Mouse (Mus musculus) forebrain, embryonic 11.5 days (tissue): ENCODE data around the gene Sema6d. TPM values are rescaled to one million over a fixed set of nuclear protein-coding genes. Genes with fewer than 3 reads are reported as not detected.
A peak's percentile ranks its signal among the peaks of the same experiment; 100 is the strongest.

Source experiments
- ATAC-seq: fragments of 200-750 bp; cut with Nextera tagmentation; replicated peaks from 2 replicates; pipeline ENCODE4 v1.8.0; 2017; ENCODE audit warnings: moderate TSS enrichment; ENCODE audit not compliant: low FRiP score
- DNase-seq: peaks from one replicate; pipeline ENCODE4 v3.0.0-alpha.2; 2017; ENCODE audit warnings: low spot score
- H3K27ac ChIP-seq: fragments of 300-500 bp; sonication (generic); 2 replicates; pipeline ENCODE4 v1.5.1; 2014; ENCODE audit warnings: low read depth, low read length
- H3K27me3 ChIP-seq: fragments of 300-500 bp; sonication (generic); 2 replicates; pipeline ENCODE4 v1.6.1; 2014; ENCODE audit warnings: mild to moderate bottlenecking, low read length, mixed read lengths; ENCODE audit not compliant: control insufficient read depth, insufficient read depth
- H3K36me3 ChIP-seq: fragments of 300-500 bp; sonication (generic); 2 replicates; pipeline ENCODE4 v1.6.1; 2014; ENCODE audit warnings: mild to moderate bottlenecking, low read length, moderate library complexity, mixed read lengths; ENCODE audit not compliant: control insufficient read depth, insufficient read depth
- H3K4me1 ChIP-seq: fragments of 300-500 bp; sonication (generic); replicated peaks from 2 replicates; pipeline ENCODE4 v1.6.1; 2014; ENCODE audit warnings: low read length, mixed read lengths; ENCODE audit not compliant: control insufficient read depth, insufficient read depth
- H3K4me2 ChIP-seq: fragments of 300-500 bp; sonication (generic); 2 replicates; pipeline ENCODE4 v1.6.1; 2014; ENCODE audit warnings: low read depth, mild to moderate bottlenecking, low read length, moderate library complexity, mixed read lengths; ENCODE audit not compliant: severe bottlenecking
- H3K4me3 ChIP-seq: fragments of 300-500 bp; sonication (generic); 2 replicates; pipeline ENCODE4 v1.5.1; 2014; ENCODE audit warnings: low read depth, low read length
- H3K9ac ChIP-seq: fragments of 300-500 bp; sonication (generic); 2 replicates; pipeline ENCODE4 v1.6.1; 2014; ENCODE audit warnings: low read length
- H3K9me3 ChIP-seq: fragments of 300-500 bp; sonication (generic); 2 replicates; pipeline ENCODE4 v1.6.1; 2016; ENCODE audit warnings: low read length, mixed read lengths; ENCODE audit not compliant: control insufficient read depth
- WGBS: fragments of 180-500 bp; shearing (Covaris S2); extraction: QIAGEN DNeasy Blood & Tissue Kit; methylation state at CpG from one replicate; pipeline ENCODE4 v1.1.7; 2014; 5-methylcytosine and 5-hydroxymethylcytosine counted together
- polyA plus RNA-seq: library from polyadenylated mRNA; unstranded; fragments of >200 nt; fragmentation: Nextera tagmentation; extraction: Ambion mirVana; gene quantifications from 2 replicates; pipeline ENCODE4 v1.2.1, GENCODE M21; 2014

Sema6d gene
- polyA plus RNA-seq, 1 experiment from 2014 or later = 9.8 TPM

DNA sequence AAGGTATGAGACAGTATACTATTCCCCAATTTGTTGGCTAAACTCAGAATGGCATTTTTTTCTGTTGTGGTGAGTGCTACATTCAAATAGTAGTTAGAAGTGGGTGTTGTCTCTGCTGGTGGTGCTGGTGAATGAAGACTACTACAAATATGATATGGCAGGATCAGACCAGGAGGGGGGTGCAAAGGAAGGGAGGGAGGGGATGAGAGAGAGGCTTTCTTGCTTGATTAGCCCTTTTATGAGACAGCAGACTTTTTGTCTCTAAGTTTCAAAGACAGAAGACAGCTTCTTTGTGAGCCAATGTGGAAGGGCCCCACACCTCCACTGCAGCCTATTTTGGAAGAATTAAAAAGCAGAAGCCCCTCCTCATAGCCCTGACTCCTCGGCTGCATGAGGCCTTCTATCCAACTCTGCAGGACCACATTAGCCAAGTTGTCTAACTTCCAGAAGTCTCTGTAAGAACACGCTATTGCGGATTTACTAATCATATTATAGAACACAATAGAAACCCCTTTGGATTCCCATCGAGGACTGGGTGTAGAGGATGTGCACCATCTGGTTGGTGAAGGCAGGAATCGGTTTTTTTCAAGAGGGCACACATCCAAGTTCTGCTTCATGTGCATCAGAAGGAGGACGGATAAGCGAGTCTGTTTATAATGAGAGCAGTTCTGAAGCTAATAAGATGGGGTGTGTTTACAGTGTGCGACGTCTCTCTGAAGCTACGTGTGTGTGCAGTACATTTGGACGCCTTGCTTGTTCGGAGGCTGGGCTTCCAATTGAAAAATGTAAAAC is 400.4 kb downstream of the Sema6d start:
- Histone ChIP-seq H3K27me3 (no peaks in the 10 kb centered on the region), H3K9me3 (no peaks in the 10 kb centered on the region), H3K27ac (no peak overlapping the region), H3K4me3 (no peak overlapping the region), H3K36me3 (no peaks in the 10 kb centered on the region), H3K9ac (no peak overlapping the region), H3K4me2 (no peak overlapping the region), H3K4me1 (0 out of 2 replicates have a peak, but pooled peaks cover 4% of the 10 kb centered on the region)
- 56% methylated on average over 12 of the region's 12 CpGs for WGBS
- DNase-seq = no peak
- ATAC-seq = peak; percentile 74

DNA sequence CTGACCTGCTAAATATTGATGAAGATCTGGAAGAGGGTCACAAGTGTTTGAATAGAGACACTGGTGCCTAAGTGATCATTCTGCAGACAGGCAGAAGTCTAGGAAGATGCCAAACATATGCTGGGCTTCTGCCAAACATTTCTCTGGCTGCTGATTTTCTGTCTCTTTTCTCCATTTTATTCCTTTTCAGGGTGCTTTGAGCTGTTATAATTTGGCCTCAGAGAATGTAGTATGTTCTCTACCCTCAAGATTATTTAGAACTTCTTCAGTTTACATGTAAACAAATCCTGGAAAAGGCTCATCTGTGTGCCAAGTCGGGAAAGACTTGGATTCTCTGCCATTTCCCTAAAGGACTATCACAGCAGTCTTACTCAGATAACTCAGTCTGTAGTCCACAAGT is 406.0 kb downstream of the Sema6d start:
- no peaks in the 10 kb centered on the region for H3K27me3 ChIP-seq
- WGBS = 85% methylated on average over 1 of the region's 1 CpGs

DNA sequence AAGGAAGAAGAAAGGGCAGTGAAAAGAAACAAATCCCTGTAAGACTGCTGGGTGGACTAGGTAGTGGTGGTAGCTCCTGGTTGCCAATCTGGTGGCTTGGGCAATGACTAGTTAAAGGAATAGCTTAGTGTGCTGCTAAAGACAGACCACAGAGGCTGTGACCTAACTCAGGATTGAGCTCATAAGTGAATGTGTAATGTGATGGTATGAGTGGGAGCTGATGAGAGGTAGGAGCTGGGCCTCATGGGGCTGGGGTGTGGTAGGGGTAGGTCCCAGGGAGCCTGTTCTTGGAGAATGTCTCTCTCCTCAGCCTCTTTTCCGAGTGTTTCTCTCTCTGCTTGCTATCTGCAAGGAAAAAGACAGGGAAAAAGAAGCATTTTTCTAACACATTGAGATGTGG is 409.9 kb downstream of the Sema6d start:
- WGBS = 50% methylated on average over 1 of the region's 1 CpGs
- H3K9ac ChIP-seq = no peak overlapping the region
- H3K4me2 ChIP-seq = no peak overlapping the region
- no peak for ATAC-seq
- H3K9me3 ChIP-seq = no peaks in the 10 kb centered on the region
- no peak overlapping the region for H3K4me3 ChIP-seq
- H3K27me3 ChIP-seq = no peaks in the 10 kb centered on the region; the same call in 1 of the 2 replicates
- DNase-seq = no peak
- H3K27ac ChIP-seq = no peak overlapping the region
- no peaks in the 10 kb centered on the region for H3K36me3 ChIP-seq
- no peaks in the 10 kb centered on the region for H3K4me1 ChIP-seq

More for the DNA sequence above, 406.0 kb downstream of the Sema6d start:
- Histone ChIP-seq H3K9me3 (no peaks in the 10 kb centered on the region), H3K27ac (no peak overlapping the region), H3K4me1 (no peaks in the 10 kb centered on the region), H3K36me3 (no peaks in the 10 kb centered on the region), H3K4me2 (no peak overlapping the region), H3K4me3 (no peak overlapping the region), H3K9ac (no peak overlapping the region)
- no peak for ATAC-seq
- DNase-seq = no peak

DNA sequence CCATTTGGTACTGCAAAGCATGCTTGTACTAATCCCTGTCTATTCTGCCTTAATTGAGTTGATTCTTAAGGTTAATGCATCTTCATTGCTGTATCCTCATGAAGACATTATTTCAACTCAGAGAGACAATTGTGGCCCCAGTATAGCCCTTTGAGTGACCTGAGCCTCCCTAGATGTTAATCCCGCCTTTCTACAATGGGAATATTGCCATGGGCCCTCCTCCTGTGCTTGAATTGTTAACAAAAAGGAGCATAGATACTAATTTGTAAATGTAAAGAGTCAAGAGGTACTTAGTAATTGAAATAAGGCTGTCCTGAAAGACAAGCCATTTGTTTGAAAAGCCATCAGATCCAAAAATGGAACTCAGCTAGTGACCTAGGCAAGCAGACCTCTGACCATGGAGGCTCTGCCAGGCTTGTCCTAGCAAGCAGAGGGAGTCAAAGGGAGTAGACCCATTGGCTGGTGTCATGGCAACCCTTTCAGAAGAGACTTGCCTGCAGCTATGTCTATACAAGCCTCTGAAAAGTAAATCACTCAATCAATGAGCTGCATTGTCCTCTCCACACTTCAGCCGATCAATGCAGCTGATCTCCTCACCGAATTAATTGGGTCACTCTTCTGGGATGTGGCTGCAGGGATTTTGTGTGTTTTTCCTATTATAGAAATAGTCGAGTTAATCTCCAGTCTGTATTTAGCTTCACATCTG is 416.2 kb downstream of the Sema6d start:
- ATAC-seq (peak; percentile 95), DNase-seq (peak; percentile 55)
- WGBS = 10% methylated on average over 4 of the region's 4 CpGs
- H3K4me2 ChIP-seq = no peak overlapping the region
- H3K27ac ChIP-seq = no peak overlapping the region
- H3K9ac ChIP-seq = no peak overlapping the region
- no peaks in the 10 kb centered on the region for H3K9me3 ChIP-seq
- H3K36me3 ChIP-seq = no peaks in the 10 kb centered on the region
- H3K27me3 ChIP-seq = no peaks in the 10 kb centered on the region; the same call in 1 of the 2 replicates
- H3K4me3 ChIP-seq = no peak overlapping the region
- H3K4me1 ChIP-seq = 0 out of 2 replicates have a peak, but pooled peaks cover 2% of the 10 kb centered on the region

DNA sequence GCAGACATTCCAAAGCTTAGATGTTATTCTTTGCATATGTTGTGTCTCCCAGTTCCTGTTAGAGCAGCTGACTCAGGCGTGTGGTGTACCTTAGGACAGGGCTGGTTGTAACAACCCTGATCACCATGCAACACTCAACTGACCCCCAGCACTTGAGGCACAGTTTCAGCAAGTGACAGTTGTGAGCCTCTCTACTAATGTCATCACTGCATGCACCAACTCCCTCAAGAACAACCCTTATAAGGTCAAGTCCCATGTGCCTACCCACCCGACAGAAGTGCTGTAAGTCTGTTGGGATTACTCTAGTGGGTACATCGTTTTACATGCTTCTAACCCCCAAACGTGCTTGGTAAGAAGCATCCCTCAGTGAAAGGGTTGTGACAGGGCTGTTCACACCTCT is 418.0 kb downstream of the Sema6d start:
- no peak overlapping the region for H3K9ac ChIP-seq
- no peak overlapping the region for H3K27ac ChIP-seq
- H3K36me3 ChIP-seq = no peaks in the 10 kb centered on the region
- ATAC-seq (no peak), DNase-seq (no peak)
- WGBS = 80% methylated on average over 4 of the region's 4 CpGs
- no peak overlapping the region for H3K4me2 ChIP-seq
- no peaks in the 10 kb centered on the region; the same call in 1 of the 2 replicates for H3K27me3 ChIP-seq
- H3K4me1 ChIP-seq = 0 out of 2 replicates have a peak, but pooled peaks cover 2% of the 10 kb centered on the region
- H3K4me3 ChIP-seq = no peak overlapping the region
- H3K9me3 ChIP-seq = no peaks in the 10 kb centered on the region

DNA sequence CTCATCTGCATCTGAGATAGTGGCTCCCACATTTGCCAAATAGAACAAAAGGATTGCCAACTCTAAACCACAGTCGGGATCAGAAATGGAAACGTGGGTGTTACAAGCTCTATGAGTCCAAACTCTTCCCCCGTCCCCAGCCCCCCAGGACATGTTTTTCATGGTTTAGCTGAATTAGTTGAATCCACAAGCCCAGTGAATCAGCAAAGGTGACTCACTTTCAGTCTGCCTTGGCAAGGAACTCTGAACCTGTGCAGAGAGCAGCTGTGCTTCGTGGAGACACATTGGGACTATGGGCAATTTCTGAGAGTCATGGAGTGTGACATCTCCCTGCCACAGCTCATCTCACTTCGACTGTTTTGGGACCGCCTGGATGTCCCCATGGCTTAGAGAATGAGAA is 419.7 kb downstream of the Sema6d start:
- no peak overlapping the region for H3K4me2 ChIP-seq
- WGBS = 85% methylated on average over 6 of the region's 6 CpGs
- no peaks in the 10 kb centered on the region; the same call in 1 of the 2 replicates for H3K27me3 ChIP-seq

DNA sequence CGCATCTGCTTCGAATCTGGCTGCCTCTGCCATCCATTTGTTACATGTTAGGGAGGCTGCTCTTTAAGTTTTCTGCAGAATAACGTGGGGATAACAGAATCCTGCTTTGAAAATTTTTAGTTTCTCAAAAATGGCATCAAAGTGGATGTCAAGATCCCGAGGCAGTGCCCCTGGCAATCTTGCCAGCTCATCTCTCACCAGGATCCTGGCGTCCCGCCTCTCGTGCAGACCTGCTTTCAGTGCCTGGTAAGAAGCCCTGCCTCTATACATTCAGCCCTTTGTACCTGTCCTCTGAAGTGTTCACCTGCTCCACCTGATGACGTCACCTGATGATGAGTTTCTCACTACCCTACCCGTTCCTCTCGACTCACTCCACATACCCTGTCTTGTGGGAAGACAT is 422.1 kb downstream of the Sema6d start:
- no peaks in the 10 kb centered on the region for H3K4me1 ChIP-seq
- DNase-seq (no peak), ATAC-seq (no peak)
- H3K27me3 ChIP-seq = no peaks in the 10 kb centered on the region
- no peak overlapping the region for H3K9ac ChIP-seq
- H3K36me3 ChIP-seq = no peaks in the 10 kb centered on the region
- no peak overlapping the region for H3K4me3 ChIP-seq
- no peak overlapping the region for H3K27ac ChIP-seq
- no peaks in the 10 kb centered on the region for H3K9me3 ChIP-seq
- WGBS = 89% methylated on average over 10 of the region's 10 CpGs
- H3K4me2 ChIP-seq = no peak overlapping the region

More for the DNA sequence above, 419.7 kb downstream of the Sema6d start:
- Histone ChIP-seq H3K4me3 (no peak overlapping the region), H3K9me3 (no peaks in the 10 kb centered on the region), H3K4me1 (0 out of 2 replicates have a peak, but pooled peaks cover 2% of the 10 kb centered on the region), H3K36me3 (no peaks in the 10 kb centered on the region), H3K27ac (no peak overlapping the region), H3K9ac (no peak overlapping the region)
- no peak for ATAC-seq
- no peak for DNase-seq

DNA sequence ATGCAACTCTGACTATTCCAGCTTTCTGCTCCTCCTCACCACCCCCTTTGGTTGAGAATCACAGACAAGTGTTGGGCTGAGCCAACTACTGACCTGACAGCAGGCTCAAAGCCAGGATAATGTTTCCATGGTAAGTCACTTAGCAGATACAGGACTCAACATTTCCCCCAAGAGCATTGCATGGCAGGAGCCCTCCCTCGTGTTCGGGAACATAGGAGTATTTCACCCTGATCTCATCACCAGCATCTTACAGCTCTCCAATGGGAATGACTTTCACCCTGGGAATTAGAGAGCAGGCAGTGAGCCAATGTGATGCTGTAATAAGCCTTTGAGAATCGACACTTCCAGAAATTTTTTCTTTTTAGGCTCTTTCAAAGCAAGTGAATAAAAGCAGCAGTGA is 432.7 kb downstream of the Sema6d start:
- Histone ChIP-seq H3K4me3 (no peak overlapping the region), H3K27ac (no peak overlapping the region), H3K27me3 (no peaks in the 10 kb centered on the region), H3K4me2 (no peak overlapping the region), H3K9ac (no peak overlapping the region), H3K9me3 (no peaks in the 10 kb centered on the region), H3K4me1 (no peaks in the 10 kb centered on the region), H3K36me3 (no peaks in the 10 kb centered on the region)
- ATAC-seq = no peak
- 91% methylated on average over 3 of the region's 3 CpGs for WGBS
- DNase-seq = no peak
